Mouse (Mus musculus) natural killer cell, adult 2 months (primary cell): ENCODE measurements around the gene H2-DMa.
A peak's percentile ranks its signal among the peaks of the same experiment; 100 is the strongest.

ENCODE experiments used
- DNase-seq, 2 experiments: peaks; one replicate each; pipeline ENCODE4 v3.0.0; 2022; ENCODE audit warnings: low spot score in 2 of 2

The H2-DMa gene

DNA sequence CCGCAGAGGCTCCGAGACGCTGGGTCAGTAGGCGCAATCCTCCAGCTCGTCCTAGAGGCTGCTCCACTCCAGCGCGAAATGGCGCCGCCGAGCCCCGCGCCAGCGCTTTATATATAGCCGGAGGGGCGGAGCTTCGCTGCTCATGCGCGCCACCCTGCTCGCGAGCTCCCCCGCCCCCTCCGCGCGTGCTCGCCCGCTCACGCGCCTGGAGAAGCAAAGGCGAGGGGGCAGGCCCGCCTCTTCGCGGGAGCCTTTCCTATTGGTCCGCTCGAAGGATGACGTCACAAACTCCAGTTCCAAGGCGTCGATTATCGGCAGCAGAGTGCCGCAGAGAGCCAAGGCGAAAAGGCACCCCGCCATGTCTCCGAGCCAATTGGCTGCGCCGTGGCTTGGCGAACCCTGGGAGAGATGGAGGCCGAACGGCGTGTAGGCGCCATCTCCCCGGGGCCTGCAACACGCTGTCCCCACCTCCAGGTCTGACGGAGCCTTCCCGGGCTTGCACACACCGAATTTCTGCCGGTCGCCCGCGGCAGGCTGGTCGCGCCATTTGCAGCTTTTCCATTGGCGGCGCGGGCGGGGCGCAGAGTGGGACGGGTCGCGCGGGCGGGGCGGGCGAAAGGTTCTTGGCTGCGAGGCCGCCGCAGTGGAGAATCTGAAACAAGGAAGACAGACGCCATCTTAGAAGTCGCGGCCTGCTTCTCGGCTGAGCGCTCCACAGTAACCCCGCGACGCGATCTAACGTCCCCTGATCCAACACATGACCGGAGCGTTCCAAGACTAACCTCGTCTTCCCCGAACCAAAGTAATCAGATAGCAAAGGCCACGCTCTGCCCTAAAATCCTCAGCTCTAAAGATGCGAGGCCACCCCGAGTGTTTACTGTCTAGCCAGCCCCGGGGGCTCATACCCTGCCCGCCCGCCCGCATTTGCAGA lies at the start of gene H2-DMa:
Gene H2-DMa, plus strand, starts transcription at position 293 of the 931 bp plus-strand sequence.
- DNase-seq, result peak; percentile 97 to 98

GRCm38 (mm10) chr17:34072091-34072490 lies 47.2 kb upstream of the H2-DMa start:
- peak; percentile 52 to 55 for DNase-seq

DNA sequence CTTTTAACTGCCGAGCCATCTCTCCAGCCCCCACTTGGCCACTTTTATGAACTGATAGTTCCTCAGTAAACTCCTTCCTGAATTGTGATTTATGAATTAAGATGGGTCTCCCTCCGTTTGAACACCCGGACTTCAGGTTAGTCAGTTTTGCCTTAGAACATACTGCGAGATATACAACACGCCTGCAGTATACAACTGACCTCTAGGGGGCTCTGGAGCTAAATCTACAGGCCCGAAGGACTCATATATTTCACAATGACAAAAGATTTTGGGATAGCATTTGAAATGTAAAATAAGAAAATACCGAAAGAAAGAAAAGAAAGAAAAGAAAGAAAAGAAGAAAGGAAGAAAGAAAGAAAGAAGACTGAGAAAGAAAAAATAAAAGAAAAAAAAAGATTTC lies 44.1 kb upstream of the H2-DMa start:
- DNase-seq, result peak; percentile 70 to 81

DNA sequence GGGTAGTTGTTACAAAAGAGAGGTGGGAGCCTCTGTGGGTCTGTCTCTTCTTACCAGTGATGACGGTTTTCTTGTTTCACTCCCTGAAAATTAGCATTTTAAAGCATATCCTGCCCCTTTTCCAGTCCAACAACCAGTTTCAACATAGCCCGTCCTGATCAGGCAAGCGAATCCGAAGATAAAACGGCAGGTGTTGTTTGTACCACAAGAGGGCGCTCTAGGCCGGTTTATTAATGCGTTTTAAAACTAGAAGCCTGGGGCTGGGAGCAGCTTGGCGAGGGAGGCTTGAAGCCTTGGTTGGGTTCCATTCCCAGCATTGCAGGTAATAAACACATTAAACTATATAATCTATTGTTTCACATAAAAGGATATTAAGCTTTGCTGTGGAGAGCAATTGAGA lies 41.8 kb upstream of the H2-DMa start:
- DNase-seq, result peak; percentile 55 to 78

DNA sequence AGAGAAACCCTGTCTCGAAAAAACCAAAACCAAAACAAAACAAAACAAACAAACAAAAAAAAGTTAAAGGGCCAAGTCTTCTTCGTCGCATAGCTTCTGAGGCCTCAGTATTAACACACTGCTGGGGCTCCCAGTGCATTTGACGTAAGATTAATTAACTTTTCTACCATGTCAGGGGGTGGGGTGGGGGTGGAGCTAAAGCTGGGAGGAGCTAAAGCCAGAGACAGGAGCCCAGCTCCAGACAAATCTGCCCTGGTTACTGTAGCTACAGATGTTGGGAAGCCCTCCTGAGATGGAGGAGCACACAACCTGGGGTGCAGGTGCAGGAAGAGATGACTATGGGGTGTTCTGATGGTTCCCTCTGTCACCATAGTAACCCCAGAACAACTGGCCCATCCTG lies 41.2 kb upstream of the H2-DMa start:
- DNase-seq, result no peak

DNA sequence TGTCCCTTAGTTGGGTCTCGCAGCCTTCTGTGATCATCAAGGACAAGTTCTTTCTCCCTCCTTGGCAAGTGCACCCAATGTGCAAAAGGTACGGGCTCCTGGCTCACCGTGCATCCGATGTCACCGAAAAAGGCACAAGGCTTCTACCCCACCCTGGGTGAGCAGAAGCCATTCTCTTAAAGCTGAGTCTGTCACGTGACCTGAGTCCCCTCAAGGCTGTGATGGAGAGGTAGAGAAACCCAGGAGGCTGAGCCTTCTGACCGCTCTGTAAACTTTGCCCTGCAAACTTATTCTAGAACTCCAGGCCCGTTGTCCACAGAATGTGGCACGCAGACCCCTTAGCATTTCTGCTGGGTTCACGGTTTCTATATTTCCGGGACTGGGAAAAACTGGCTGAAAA lies 40.3 kb upstream of the H2-DMa start:
- no peak for DNase-seq

- peak in 1 of 2 experiments; percentile 52 for DNase-seq
These were observed 39.7 kb upstream of the H2-DMa start for GRCm38 (mm10) chr17:34079621-34080020.

DNA sequence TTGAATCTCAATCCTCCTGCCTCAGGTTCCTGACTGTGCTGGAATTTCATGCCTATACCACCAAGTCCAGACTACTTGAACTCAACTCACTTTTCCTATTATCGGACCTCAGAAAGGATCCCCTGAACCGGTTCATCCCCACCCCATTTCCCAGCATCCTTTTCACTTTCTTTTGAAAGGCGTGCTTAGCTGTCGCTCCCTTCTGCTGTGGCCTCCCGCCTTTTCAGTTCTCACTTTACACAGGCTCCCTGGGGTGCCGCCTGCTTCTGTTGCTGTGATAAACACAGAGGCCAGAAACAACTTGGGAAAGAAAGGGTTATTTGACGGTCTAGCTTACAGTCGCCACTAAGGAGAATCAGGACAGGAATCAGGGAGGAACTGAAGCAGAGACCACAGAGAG lies 36.2 kb upstream of the H2-DMa start:
- DNase-seq, result no peak

DNA sequence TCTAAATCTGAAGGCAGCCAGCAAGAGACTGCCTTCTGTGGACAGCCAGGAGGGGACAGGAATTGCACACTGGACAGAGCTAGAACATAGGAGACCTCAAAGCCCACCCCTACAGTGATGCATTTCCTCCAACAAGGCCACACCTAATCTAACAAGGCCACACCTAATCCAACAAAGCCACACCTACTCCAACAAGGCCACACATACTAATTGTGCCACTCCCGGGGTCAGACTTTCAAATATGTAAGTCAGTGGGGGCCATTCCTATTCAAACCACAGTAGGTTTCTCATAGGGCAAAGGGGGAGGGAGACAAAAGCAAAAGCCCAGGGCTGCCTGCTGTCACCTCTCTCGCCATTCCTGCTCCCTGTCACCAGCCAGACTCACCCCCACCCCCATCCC lies 32.0 kb upstream of the H2-DMa start:
- DNase-seq, result no peak

- no peak for DNase-seq
These were observed 31.2 kb upstream of the H2-DMa start for GRCm38 (mm10) chr17:34088124-34088523.

- DNase-seq, result peak; percentile 36 to 70
These were observed 28.4 kb upstream of the H2-DMa start for GRCm38 (mm10) chr17:34090923-34091322.

DNA sequence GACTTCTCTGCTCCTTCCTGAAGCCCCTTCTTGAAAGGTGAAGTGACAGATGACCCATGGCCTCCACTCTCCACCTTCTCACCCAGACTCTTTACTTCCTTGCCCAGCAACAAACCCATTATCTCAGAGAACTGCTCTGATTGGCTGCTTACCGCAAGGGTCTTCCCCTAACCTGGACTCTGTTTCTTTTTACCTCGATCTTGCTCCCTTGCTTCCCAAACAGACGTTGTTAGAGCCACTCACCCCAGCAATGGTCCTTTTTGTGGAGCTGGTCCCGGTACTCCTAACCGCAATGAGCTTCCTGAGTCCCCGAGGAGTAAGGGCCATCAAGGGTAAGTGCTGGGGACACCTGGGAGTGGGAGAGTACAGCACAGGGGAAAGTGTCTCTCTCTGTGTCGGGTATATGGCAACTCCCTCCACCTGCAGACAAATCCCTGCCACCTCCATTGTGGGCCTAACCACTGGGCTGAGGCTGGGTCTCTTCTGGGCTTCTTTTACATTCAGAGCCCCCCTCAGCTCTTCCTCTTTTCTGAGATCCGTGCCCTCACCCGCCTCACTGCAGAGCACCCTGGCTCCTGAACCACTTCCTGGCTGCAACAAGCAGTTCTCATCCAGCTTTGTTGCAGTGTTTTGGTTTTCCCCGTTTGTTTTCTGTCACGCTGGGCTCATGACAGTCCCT lies 27.0 kb upstream of the H2-DMa start, which contains the start of gene H2-Oa:
Gene H2-Oa, plus strand, starts transcription at position 144 of the 679 bp plus-strand sequence.
- peak in 1 of 2 experiments; percentile 51 for DNase-seq

- no peak for DNase-seq
These were observed 26.0 kb upstream of the H2-DMa start for GRCm38 (mm10) chr17:34093199-34093874.

GRCm38 (mm10) chr17:34094283-34095035 lies 24.9 kb upstream of the H2-DMa start:
- no peak for DNase-seq

- no peak for DNase-seq
These were observed 22.8 kb upstream of the H2-DMa start for GRCm38 (mm10) chr17:34096497-34097010.

DNA sequence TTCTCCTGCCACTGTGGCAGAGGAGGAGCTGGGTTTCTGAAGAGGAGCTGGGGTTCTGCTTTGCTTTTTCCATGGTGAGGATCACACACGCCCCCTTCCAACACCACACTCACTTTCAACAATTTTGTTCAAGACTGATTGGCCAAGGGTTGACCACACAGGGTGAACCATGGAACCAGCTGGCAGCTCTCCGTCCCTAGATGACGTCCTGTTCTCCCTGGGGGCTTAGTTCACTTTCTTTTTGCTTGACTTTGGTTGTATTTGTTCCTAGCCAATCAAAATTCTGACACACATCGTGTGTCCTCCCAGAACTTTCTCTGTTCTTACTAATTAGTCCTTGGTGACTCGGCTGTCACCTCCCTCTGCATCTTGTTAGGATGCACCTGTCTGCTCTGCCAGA lies 22.1 kb upstream of the H2-DMa start:
- DNase-seq, result no peak

DNA sequence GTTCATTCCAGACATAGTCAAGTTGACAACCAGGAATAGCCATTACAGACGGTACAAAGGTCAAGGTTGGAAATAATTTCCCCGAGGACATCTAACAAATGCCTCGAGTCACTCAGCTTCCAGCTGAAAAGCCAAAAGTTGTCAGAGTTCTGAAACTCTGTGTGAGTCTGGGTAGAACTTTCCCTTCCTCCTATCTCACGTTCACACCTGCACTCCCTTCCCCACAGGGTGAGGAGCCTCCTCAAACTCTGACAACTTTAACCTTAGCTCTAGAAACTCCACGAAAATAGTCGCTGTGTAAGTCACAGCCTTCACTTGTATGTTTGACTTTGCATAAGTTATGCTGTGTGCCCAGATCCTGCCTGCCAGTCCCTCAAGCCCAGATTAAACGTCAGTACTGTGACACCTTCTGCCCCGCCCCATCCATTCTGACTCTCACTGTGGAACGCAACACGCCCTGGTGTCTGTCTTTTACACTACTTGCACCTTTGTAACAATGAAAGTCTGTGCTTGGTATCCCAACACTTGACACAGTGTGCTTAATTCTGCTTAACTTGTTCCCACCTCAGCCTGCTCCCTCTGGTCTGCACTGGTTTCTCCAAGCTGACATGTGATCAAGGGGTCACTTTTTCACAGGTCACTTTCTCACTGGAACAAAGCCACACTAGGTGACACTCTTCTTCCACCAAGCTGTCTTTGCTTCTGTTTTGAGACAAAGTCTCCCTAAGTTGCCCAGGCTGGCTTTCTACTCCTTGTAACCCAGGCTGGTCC lies 20.4 kb upstream of the H2-DMa start:
- no peak for DNase-seq

- DNase-seq, result no peak
These were observed 19.8 kb upstream of the H2-DMa start for GRCm38 (mm10) chr17:34099531-34099930.

DNA sequence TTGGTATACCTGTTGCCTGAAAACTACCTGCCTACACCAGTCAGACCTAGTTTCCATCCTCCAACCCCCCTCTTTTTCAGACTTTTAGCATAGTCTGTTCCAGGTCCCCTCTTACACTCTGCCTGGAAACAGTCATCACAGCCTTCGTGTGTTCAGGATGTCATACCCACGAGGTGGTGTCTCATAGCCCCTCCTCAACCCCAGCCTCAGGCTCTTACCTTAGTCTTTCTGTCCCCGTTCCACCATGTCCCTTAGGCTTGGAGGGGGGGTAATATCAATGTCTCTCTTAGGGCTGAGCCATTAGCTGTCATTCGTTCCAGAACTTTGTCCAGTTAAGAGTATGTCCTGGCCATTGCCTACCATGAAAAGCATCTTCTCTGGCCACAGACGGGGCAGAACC lies 18.2 kb upstream of the H2-DMa start:
- no peak for DNase-seq

DNA sequence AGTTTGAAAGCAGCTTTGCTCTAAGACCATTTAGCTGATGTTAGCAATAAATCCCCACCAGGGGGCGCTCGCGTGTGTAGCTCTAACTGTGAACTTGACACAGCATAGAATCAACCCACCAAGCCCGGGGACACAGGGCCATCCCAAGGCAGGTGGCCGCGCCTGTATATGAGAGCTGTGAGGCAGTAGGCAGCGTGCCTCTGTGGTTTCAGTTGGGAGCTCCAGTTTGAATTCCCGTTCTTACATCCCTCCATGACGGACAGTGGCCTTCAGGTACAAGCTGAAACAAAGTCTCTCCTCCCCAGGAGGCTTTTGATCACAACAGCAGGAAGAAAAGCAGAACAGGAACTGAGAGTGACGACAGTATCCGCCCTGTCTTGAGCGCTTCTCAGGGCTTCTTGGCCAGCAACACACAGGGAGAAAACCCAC lies 17.7 kb upstream of the H2-DMa start:
- DNase-seq, result peak; percentile 95 to 96
